Mouse (Mus musculus): Measurements from ENCODE around the gene Srd5a3.

Srd5a3 gene

GRCm38 (mm10) chr5:76153430-76153829, 13.4 kb downstream of the Srd5a3 start:
- no peak for DNase-seq (ENCODE audit: low spot score)

GRCm38 (mm10) chr5:76154434-76155165, 14.5 kb downstream of the Srd5a3 start:
- DNase-seq (ENCODE audit: low spot score) = no peak

- no peak for DNase-seq (ENCODE audit: low spot score)
These were observed 19.5 kb downstream of the Srd5a3 start for GRCm38 (mm10) chr5:76159555-76159954.

- DNase-seq (ENCODE audit: low spot score) = no peak
These were observed 20.0 kb downstream of the Srd5a3 start for GRCm38 (mm10) chr5:76160086-76160485.

GRCm38 (mm10) chr5:76161491-76161890, 21.4 kb downstream of the Srd5a3 start:
- no peak for DNase-seq (ENCODE audit: low spot score)

- DNase-seq (ENCODE audit: low spot score) = no peak
These were observed 22.9 kb downstream of the Srd5a3 start for GRCm38 (mm10) chr5:76162926-76163325.

- no peak for DNase-seq (ENCODE audit: low spot score)
These were observed 23.8 kb downstream of the Srd5a3 start for GRCm38 (mm10) chr5:76163828-76164390.

- DNase-seq (ENCODE audit: low spot score) = no peak
These were observed 24.8 kb downstream of the Srd5a3 start for GRCm38 (mm10) chr5:76164827-76165226.

- DNase-seq (ENCODE audit: low spot score) = no peak
These were observed 30.5 kb downstream of the Srd5a3 start for GRCm38 (mm10) chr5:76170522-76170921.

- no peak for DNase-seq (ENCODE audit: low spot score)
These were observed 31.0 kb downstream of the Srd5a3 start for GRCm38 (mm10) chr5:76171039-76171438.

- DNase-seq (ENCODE audit: low spot score) = no peak
These were observed 35.0 kb downstream of the Srd5a3 start for GRCm38 (mm10) chr5:76175051-76175450.

- no peak for DNase-seq (ENCODE audit: low spot score)
These were observed 36.3 kb downstream of the Srd5a3 start for GRCm38 (mm10) chr5:76176411-76176810.

GRCm38 (mm10) chr5:76176841-76177240, 36.8 kb downstream of the Srd5a3 start:
- no peak for DNase-seq (ENCODE audit: low spot score)

GRCm38 (mm10) chr5:76177664-76178063, 37.6 kb downstream of the Srd5a3 start:
- no peak for DNase-seq (ENCODE audit: low spot score)

GRCm38 (mm10) chr5:76179171-76179570, 39.1 kb downstream of the Srd5a3 start:
- DNase-seq (ENCODE audit: low spot score) = no peak

- DNase-seq (ENCODE audit: low spot score) = no peak
These were observed 39.7 kb downstream of the Srd5a3 start for GRCm38 (mm10) chr5:76179791-76180190.

GRCm38 (mm10) chr5:76182326-76182725, 42.3 kb downstream of the Srd5a3 start:
- no peak for DNase-seq (ENCODE audit: low spot score)

- DNase-seq (ENCODE audit: low spot score) = peak; percentile 29
These were observed 43.1 kb downstream of the Srd5a3 start for GRCm38 (mm10) chr5:76183043-76183749.

- DNase-seq (ENCODE audit: low spot score) = peak; percentile 89
These were observed 43.7 kb downstream of the Srd5a3 start, which contains the start of gene Tmem165 for GRCm38 (mm10) chr5:76183750-76184261. TSS of gene Tmem165 (plus strand) at chr5:76183880.

GRCm38 (mm10) chr5:76184286-76185080, 44.4 kb downstream of the Srd5a3 start:
- peak; percentile 80 for DNase-seq (ENCODE audit: low spot score)

- no peak for DNase-seq (ENCODE audit: low spot score)
These were observed 47.8 kb downstream of the Srd5a3 start for GRCm38 (mm10) chr5:76187885-76188284.

- no peak for DNase-seq (ENCODE audit: low spot score)
These were observed 50.5 kb downstream of the Srd5a3 start for GRCm38 (mm10) chr5:76190609-76191008.
